Mouse (Mus musculus) erythroblast, embryonic 14.5 days (primary cell): Measurements from ENCODE around the gene Tnrc6c. TPM values are rescaled to one million over a fixed set of nuclear protein-coding genes. Genes with fewer than 3 reads are reported as not detected.

Source experiments
- H3K27me3 ChIP-seq: 2 replicates; pipeline ENCODE4 v1.6.1; 2012; ENCODE audit warnings: inconsistent platforms; ENCODE audit not compliant: control insufficient read depth
- H3K36me3 ChIP-seq: 2 replicates; pipeline ENCODE4 v1.6.1; 2012; ENCODE audit warnings: mild to moderate bottlenecking, inconsistent platforms; ENCODE audit not compliant: control insufficient read depth
- H3K4me1 ChIP-seq: 2 replicates; pipeline ENCODE4 v1.6.1; 2012; ENCODE audit warnings: inconsistent platforms; ENCODE audit not compliant: control insufficient read depth
- H3K4me3 ChIP-seq: replicated peaks from 2 replicates; pipeline ENCODE3; 2012; ENCODE audit warnings: moderate library complexity, mild to moderate bottlenecking, inconsistent platforms
- H3K9me3 ChIP-seq: 2 replicates; pipeline ENCODE4 v1.6.1; 2012; ENCODE audit warnings: low read length, inconsistent platforms, mixed read lengths; ENCODE audit not compliant: control insufficient read depth
- GATA1 ChIP-seq: IDR thresholded peaks from 2 replicates; pipeline ENCODE4 v1.6.1; 2012; ENCODE audit warnings: low read length, inconsistent platforms, mixed read lengths
- TAL1 ChIP-seq: IDR thresholded peaks from 3 replicates; pipeline ENCODE4 v1.6.1; 2012; ENCODE audit warnings: low read length, inconsistent platforms, mixed read lengths
- polyA plus RNA-seq: library from polyadenylated mRNA; stranded (reverse); fragments of >175 nt; gene quantifications from 2 replicates; pipeline ENCODE4 v1.2.3, GENCODE M21; 2012

Gene Tnrc6c
- polyA plus RNA-seq, 1 experiment = 0.76 TPM

GRCm38 (mm10) chr11:117765361-117765760 is 111.3 kb downstream of the Tnrc6c start:
- Histone ChIP-seq H3K27me3 (no peaks in the 10 kb centered on the region), H3K4me3 (no peak overlapping the region), H3K36me3 (peaks cover 86% of the 10 kb centered on the region), H3K4me1 (peaks cover 19% of the 10 kb centered on the region), H3K9me3 (no peaks in the 10 kb centered on the region)
- no peak for TF ChIP-seq GATA1
- no peak for TF ChIP-seq TAL1

DNA sequence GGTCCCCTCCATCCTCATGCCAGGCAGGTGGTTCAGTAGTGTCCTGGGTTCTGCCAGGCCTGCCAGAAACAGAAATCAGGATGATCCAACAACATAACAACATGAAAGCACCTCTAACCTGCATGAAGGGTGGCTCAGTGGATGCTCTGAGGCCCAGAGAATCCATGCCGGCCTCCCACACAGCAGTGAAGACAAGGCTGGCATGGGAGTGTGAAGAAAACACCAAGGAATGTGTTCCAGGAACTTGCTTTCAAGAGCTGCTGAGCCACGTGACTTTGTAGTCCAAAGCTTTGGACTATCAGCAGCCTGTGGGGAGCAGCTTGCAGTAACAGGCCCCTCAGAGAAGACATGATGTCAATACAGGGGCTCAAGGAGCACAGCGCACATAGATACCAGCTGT is 112.2 kb downstream of the Tnrc6c start:
- H3K27me3 ChIP-seq = no peaks in the 10 kb centered on the region
- no peaks in the 10 kb centered on the region for H3K9me3 ChIP-seq
- H3K4me1 ChIP-seq = peaks cover 19% of the 10 kb centered on the region
- H3K36me3 ChIP-seq = peaks cover 87% of the 10 kb centered on the region
- no peak overlapping the region for H3K4me3 ChIP-seq
- TF ChIP-seq TAL1 (no peak), GATA1 (no peak)

GRCm38 (mm10) chr11:117768725-117769682 is 114.9 kb downstream of the Tnrc6c start:
- Histone ChIP-seq H3K36me3 (peaks cover 100% of the 10 kb centered on the region), H3K4me1 (peaks cover 29% of the 10 kb centered on the region), H3K9me3 (no peaks in the 10 kb centered on the region), H3K4me3 (no peak overlapping the region), H3K27me3 (no peaks in the 10 kb centered on the region)
- no peak for TF ChIP-seq GATA1
- no peak for TF ChIP-seq TAL1

- no peak overlapping the region for H3K4me3 ChIP-seq
- no peaks in the 10 kb centered on the region for H3K9me3 ChIP-seq
- H3K27me3 ChIP-seq = no peaks in the 10 kb centered on the region
- H3K4me1 ChIP-seq = peaks cover 30% of the 10 kb centered on the region
- TF ChIP-seq TAL1 (no peak), GATA1 (no peak)
- peaks cover 100% of the 10 kb centered on the region for H3K36me3 ChIP-seq
Measured at GRCm38 (mm10) chr11:117769683-117770047, 115.6 kb downstream of the Tnrc6c start.

DNA sequence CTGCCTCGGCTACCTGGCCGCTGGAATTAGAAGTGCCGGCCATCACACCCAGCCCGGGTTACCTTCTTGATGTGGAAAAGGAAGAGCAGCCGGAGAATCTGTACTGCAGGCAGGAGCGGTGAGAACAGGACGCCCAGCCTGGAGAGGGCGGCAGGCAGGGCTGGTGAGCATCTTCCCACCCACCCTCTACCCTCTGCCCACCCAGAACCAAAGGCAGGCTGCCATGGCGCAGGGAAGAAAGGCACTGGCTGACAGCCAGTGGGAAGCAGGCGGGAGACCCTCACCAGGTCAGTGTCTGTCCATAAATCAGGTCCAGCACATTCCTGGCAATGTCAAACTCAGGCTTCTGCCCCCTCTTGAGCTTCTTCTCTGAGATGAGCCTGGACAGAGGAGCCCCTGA is 116.3 kb downstream of the Tnrc6c start:
- H3K9me3 ChIP-seq = no peaks in the 10 kb centered on the region

DNA sequence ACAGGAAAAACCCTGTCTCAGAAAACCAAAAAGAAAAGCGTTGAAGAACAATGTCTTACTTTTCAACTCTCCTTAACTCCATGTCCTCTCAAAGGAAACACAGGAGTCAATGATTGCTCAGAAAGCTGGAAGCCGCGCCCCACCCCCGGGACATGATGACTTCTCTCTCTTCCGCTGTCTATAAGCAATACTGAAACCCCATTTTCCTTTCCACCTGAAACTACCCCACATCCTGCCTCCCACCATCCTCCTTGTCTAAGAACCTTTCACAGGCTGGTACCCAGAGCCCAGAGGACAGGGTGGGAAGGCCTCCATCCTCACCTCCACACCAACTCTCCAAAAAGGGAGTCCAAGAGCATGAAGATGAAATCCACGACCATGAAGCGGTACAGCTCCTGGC is 118.3 kb downstream of the Tnrc6c start:
- H3K4me1 ChIP-seq = peaks cover 43% of the 10 kb centered on the region
- peaks cover 100% of the 10 kb centered on the region for H3K36me3 ChIP-seq
- TF ChIP-seq GATA1 = no peak
- no peak for TF ChIP-seq TAL1
- no peak overlapping the region for H3K4me3 ChIP-seq
- no peaks in the 10 kb centered on the region for H3K9me3 ChIP-seq
- H3K27me3 ChIP-seq = no peaks in the 10 kb centered on the region

More for the DNA sequence above, 116.3 kb downstream of the Tnrc6c start:
- H3K4me3 ChIP-seq = no peak overlapping the region
- TF ChIP-seq GATA1 (no peak), TAL1 (no peak)
- peaks cover 100% of the 10 kb centered on the region for H3K36me3 ChIP-seq
- peaks cover 27% of the 10 kb centered on the region for H3K4me1 ChIP-seq
- no peaks in the 10 kb centered on the region for H3K27me3 ChIP-seq

DNA sequence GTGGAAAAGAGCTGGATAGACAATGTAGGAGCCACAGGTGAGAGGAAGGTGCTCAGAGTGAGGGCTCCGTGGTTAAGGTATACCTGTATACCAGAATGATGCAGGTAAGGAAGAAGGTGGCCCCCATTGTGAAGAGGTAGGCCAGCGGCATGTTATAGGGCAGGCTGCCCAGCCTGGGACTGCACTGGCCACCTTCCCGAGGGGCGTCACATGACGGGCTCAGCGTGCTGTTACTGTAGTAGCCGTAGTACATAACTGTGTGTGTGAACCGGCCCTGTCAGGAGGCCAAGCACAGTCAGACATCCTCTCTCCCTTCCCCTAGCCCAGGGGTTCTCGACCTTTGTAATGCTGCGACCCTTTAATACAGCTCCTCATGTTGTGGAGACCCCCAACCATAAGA is 120.8 kb downstream of the Tnrc6c start:
- H3K4me3 ChIP-seq = no peak overlapping the region
- no peaks in the 10 kb centered on the region for H3K27me3 ChIP-seq
- TF ChIP-seq GATA1 (no peak), TAL1 (no peak)
- H3K9me3 ChIP-seq = no peaks in the 10 kb centered on the region
- H3K36me3 ChIP-seq = peaks cover 99% of the 10 kb centered on the region
- H3K4me1 ChIP-seq = peaks cover 53% of the 10 kb centered on the region

DNA sequence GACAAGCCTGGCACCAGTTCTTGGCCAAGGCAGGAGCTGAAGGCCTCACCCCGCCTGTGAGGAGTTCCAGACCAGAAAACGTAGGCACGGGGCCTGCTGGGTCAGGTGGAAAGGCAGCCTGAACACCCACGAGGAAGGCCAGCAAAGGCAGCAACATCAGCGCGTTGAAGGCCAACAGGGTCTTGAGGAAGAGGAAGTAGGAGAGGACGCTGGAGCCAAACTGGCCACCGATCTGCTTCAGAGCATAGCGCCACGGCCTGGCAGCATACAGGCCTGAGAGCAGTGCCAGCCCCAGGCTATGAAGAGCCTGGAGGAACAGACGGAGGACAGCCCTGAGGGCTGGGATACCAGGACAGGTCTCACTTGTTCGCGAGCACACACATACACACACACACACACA is 121.5 kb downstream of the Tnrc6c start:
- no peaks in the 10 kb centered on the region for H3K27me3 ChIP-seq
- H3K4me1 ChIP-seq = peaks cover 56% of the 10 kb centered on the region
- H3K4me3 ChIP-seq = no peak overlapping the region
- no peaks in the 10 kb centered on the region for H3K9me3 ChIP-seq
- TF ChIP-seq TAL1 (no peak), GATA1 (no peak)
- peaks cover 93% of the 10 kb centered on the region for H3K36me3 ChIP-seq

DNA sequence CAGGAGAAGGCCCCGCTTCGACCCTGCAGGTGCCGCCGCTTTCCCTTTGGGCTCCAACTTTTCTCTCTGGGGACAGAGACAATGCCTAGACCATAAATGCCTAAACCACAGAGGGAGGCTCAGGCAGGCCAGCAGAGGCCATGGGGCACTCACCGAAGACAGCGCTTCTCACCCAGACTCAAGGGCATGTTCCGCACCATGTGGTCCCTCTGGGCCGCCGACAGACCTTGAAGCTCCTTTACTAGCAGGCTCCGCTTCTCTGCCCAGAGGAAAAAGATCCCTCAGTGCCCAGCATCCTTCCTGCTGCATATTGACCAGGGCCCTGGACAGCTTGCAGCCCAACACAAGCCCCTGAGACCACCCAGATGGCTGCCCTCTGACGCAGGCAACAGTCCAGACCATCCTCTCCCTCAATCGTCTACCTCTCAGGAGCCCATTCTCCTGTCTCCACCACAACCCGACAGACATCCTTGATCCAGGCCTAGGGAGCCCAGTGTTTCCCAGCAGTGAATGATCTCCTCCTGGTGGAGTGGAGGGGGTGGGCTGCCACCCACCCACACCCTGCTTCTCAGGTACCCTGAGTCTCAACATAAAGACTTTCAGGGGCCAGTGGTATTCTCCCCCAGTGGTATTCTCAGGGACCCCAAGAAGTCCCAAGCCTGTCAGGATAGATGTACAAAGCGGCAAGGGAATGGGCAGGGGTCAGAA is 122.2 kb downstream of the Tnrc6c start:
- Histone ChIP-seq H3K4me1 (peaks cover 63% of the 10 kb centered on the region), H3K36me3 (peaks cover 86% of the 10 kb centered on the region)
- no peak for TF ChIP-seq GATA1

More for the DNA sequence above, 122.2 kb downstream of the Tnrc6c start:
- no peaks in the 10 kb centered on the region for H3K9me3 ChIP-seq
- H3K4me3 ChIP-seq = no peak overlapping the region
- no peaks in the 10 kb centered on the region for H3K27me3 ChIP-seq
